Mouse (Mus musculus) layer of hippocampus, adult 2 months (tissue): ENCODE measurements around the gene Ilf3. TPM values are rescaled to one million over a fixed set of nuclear protein-coding genes. Genes with fewer than 3 reads are reported as not detected.

Experiments used
- DNase-seq, 2 experiments: peaks; one replicate each; pipeline ENCODE4 v3.0.0; 2022; ENCODE audit warnings: low spot score in 2 of 2
- H3K27ac ChIP-seq: fragments of 200-600 bp; 2 replicates; pipeline ENCODE4 v1.8.1; 2022
- H3K4me3 ChIP-seq: fragments of 200-600 bp; 2 replicates; pipeline ENCODE4 v1.8.1; 2022; ENCODE audit warnings: mild to moderate bottlenecking
- CTCF ChIP-seq: fragments of 200-600 bp; conservative IDR thresholded peaks from 2 replicates; pipeline ENCODE4 v1.8.1; 2022; ENCODE audit warnings: antibody characterized with exemption, mild to moderate bottlenecking, moderate library complexity
- total RNA-seq, 2 experiments: library from RNA; stranded (reverse); gene quantifications; 2 replicates each; pipeline ENCODE4 v1.2.3; 2021

Gene Ilf3
- total RNA-seq, 2 experiments from 2014 or later = 106 to 108 TPM

DNA sequence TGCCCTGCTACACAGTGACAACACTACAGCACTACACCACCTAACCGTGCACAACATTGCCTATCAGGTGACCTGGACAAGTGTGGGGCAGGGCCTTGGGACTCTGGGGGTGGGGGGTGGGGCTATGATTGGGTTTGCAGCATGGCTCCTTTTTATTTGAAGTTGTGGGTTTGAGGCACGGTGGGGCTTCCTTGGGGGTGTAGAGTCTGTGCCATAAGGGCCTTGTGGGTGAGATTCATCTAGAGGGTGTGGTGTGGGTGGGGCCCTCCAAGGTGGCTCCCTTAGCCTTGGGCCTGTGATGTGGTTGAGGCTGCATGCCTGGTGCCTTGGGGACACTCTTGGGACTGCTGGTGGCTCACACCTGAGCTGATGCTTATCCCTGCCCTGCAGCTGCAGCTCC, 52.0 kb downstream of the Ilf3 start:
- TF ChIP-seq CTCF = no peak
- DNase-seq = no peak
- Histone ChIP-seq H3K27ac (no peak overlapping the region), H3K4me3 (no peak overlapping the region)

DNA sequence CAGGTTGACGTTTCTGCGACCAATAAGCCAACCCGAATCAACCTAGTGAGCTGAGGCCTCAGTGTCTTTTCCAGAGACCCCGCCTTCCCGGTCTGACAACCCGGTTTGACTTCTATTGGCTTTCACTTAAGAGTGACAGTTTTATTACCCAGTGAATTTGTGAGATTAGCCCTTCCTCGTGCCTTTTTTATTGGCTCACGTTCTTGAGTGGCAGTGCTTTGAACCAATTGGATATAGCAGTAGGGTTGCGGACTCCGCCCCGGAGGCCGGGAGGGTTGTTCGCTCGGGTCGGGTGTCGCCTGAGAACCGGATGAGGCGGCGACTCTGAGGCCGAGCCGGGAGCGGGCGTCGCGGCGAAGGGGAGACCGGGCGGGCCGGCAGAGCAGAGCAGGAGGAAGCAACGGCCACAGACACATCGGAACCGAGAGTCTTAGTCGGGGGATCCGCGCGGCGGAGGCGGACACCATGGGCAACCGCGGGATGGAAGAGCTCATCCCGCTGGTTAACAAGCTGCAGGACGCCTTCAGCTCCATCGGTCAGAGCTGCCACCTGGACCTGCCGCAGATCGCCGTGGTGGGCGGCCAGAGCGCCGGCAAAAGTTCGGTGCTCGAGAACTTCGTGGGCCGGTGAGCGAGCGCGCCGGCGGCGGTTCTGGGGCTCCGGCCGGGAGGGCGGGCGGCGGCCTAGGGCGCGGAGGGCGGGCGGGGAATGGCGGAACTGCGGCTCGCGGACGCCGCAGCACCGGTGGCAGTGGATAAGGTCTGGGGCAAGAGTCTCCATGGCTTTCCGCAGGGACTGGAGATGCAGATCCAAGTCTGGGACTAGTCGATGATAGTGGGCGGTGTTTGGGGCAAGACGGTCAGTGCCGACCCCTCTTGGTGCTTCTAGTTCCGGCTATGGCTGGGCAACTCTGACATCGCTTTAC, 57.2 kb downstream of the Ilf3 start, which contains the start of gene Dnm2:
Dnm2 (plus strand) TSS at position 278 of the 925 bp plus-strand sequence.
- TF ChIP-seq CTCF = no peak; the same call in 1 of the 2 replicates
- H3K4me3 ChIP-seq = peak within 1 kb of the TSS; percentile 100
- H3K27ac ChIP-seq = peak within 1 kb of the TSS; percentile 95
- DNase-seq = peak; percentile 100

GRCm38 (mm10) chr9:21425556-21425945, 57.9 kb downstream of the Ilf3 start:
- TF ChIP-seq CTCF = no peak
- H3K27ac ChIP-seq = peak overlapping the region; percentile 95
- DNase-seq = no peak
- peak overlapping the region; percentile 100 for H3K4me3 ChIP-seq

GRCm38 (mm10) chr9:21426013-21426412, 58.3 kb downstream of the Ilf3 start:
- H3K27ac ChIP-seq = peak overlapping the region; percentile 95
- no peak for DNase-seq
- no peak for TF ChIP-seq CTCF
- H3K4me3 ChIP-seq = peak overlapping the region; percentile 100

DNA sequence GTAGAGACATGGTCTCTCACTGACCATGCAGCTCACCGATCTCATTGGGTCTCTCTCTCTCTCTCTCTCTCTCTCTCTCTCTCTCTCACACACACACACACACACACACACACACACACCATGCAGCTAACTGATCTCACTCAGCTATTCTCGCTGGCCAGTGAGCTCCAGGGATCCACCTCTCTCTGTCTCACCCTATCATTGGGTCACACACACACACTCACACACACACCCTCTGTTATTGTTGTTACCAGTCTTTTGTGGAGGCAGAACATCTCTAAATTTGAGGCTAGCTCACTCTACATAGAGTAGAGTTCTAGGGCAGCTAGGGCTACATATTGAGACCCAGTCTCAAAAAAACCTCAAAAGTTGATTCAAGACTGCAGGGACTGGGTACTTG, 58.9 kb downstream of the Ilf3 start:
- TF ChIP-seq CTCF = no peak

DNA sequence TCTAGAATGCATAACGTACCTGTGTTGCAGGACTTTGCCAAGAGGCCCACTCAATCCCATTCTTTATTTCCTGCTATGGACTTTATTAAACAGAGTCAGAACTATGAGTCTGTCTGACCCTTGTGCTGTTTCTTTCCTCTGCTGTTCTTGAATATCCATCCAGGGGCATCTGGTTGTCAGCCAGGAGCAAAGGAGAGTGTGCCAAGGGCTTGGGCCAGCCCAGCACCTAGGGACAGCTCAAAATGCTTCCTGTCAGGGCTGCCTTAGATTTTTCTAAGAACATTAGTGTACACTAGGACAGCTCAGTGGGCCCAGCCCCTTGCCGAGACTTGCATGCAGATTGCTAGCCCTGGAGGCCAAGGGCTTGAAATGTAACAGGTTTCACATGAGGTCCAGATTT, 60.1 kb downstream of the Ilf3 start:
- Histone ChIP-seq H3K27ac (peak overlapping the region; percentile 40; the same call in 1 of the 2 replicates), H3K4me3 (0 out of 2 replicates have a peak overlapping the region, but pooled peaks have one; percentile 5)
- no peak for TF ChIP-seq CTCF
- DNase-seq = no peak

More for the DNA sequence above, 58.9 kb downstream of the Ilf3 start:
- no peak for DNase-seq
- H3K27ac ChIP-seq = no peak overlapping the region
- peak overlapping the region; percentile 100; the same call in 1 of the 2 replicates for H3K4me3 ChIP-seq

GRCm38 (mm10) chr9:21428178-21428577, 60.5 kb downstream of the Ilf3 start:
- H3K4me3 ChIP-seq = no peak overlapping the region
- peak overlapping the region; percentile 40; the same call in 1 of the 2 replicates for H3K27ac ChIP-seq
- TF ChIP-seq CTCF = no peak
- DNase-seq = no peak

DNA sequence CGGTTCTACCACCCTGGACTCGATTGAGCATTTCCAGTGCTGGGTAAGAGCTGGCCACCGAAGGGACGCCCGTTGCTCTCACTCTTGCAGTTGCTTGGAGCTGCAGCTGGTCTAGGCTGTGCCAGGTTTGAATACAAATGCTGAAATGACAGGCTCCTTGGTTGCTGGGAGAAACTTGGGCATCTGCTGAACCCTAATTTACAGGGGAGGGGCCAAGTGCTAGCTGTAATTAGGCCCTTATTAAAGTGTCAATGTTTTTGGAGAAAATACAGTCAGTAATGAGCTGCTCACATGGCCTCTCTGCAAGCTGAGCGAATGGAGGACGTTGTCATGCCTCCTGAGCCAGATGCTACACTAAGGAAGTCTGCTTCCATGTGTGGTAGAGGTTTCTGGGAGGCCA, 63.1 kb downstream of the Ilf3 start:
- H3K27ac ChIP-seq = peak overlapping the region; percentile 37
- TF ChIP-seq CTCF = no peak
- peak; percentile 23 to 55 for DNase-seq

DNA sequence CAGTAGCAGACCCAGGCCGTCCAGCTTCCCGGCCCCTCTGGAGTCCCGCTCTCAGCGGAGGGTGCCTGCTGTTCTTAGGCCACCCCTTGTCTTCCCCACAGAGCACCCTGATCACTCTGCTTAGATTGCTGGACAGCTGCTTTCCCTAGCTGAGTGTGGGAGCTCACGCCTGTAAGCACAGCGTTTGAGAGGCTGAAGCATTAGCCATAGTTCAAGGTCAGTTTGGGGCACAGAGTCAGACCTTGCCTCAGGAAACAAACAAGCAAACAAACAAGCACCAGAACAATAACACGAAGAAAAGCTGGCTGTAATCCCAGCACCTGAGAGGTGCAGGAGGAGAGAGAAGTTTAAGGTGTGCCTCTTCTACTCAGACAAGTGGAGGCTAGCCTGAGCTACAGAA, 64.4 kb downstream of the Ilf3 start:
- no peak for TF ChIP-seq CTCF
- no peak for DNase-seq
- no peak overlapping the region for H3K4me3 ChIP-seq
- peak overlapping the region; percentile 15; the same call in 1 of the 2 replicates for H3K27ac ChIP-seq

More for the DNA sequence above, 63.1 kb downstream of the Ilf3 start:
- H3K4me3 ChIP-seq = no peak overlapping the region

GRCm38 (mm10) chr9:21433766-21434165, 66.1 kb downstream of the Ilf3 start:
- peak; percentile 58 for TF ChIP-seq CTCF
- Histone ChIP-seq H3K4me3 (no peak overlapping the region), H3K27ac (peak overlapping the region; percentile 59; the same call in 1 of the 2 replicates)
- DNase-seq = no peak

GRCm38 (mm10) chr9:21434410-21434809, 66.7 kb downstream of the Ilf3 start:
- Histone ChIP-seq H3K27ac (peak overlapping the region; percentile 33; the same call in 1 of the 2 replicates), H3K4me3 (no peak overlapping the region)
- no peak for DNase-seq
- no peak for TF ChIP-seq CTCF

DNA sequence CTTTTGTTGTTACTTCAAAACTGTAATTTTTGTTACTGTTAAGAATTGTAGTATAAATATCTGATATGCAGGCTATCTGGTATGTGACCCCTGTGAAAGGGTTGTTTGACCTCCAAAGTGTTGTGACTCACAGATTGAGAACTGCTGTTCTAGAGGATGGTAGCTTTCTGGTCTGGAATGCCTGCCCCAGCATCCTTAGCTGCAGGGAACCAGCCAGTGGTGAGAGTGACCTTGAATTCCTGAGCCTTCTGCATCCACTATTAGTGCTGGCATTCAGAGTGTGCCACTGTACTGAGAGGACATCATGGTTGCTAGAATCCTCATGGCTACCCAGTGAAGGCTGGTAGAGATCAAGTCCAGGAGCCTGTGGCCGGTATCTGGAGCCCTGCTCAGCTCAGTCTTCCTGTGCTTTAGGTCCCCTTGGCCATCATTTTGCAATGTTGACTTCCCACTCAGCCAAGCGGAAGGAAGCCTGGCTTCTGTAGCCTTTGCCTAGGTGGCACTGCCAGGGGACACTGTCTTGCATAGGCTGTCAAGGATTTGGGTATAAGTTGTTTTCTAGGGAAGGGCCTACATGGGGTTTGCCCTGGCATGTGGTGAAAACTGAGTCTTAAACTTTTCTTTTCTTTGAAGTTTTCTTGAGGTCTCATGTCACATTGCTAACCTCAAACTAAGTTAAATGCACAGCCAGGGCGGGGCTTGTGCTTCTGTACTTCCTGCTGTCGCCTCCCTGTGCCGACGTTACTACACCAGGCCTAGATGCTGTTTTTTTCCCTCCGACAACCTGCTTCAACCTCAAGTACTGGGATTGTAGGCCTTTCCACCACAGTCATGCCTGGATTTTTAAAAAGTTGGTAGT, 68.3 kb downstream of the Ilf3 start:
- no peak for DNase-seq
- H3K27ac ChIP-seq = peak overlapping the region; percentile 83
- no peak overlapping the region for H3K4me3 ChIP-seq
- no peak for TF ChIP-seq CTCF

DNA sequence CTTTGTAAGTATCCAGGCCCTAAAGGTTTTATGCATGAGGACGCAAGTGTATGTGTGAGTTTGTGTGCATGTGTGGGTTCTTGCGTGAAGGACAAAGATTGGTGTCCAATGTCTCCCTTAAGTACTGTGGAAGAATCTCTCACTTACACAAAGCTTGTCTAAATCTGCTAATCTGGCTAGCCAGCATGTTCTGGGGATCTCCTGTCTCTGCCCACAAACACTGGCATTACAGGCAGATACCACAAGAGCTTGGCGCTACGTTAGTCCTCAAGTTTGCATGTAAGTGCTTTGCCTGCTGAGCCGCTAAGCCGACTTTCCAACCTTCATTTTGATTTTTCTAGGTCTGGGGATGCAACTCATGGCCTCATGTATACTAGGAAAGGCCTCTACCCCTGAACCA, 69.9 kb downstream of the Ilf3 start:
- no peak for TF ChIP-seq CTCF
- Histone ChIP-seq H3K27ac (peak overlapping the region; percentile 83), H3K4me3 (no peak overlapping the region)
- no peak for DNase-seq
